Mouse (Mus musculus) 3134 (cell line): ENCODE results near the gene Sema6b.
A peak's percentile ranks its signal among the peaks of the same experiment; 100 is the strongest.

Source experiments
- DNase-seq: peaks from one replicate; pipeline ENCODE4 v3.0.0-alpha.2; 2011; ENCODE audit warnings: low spot score; ENCODE audit not compliant: insufficient read length; ENCODE audit errors: extremely low read depth

Sema6b gene

GRCm38 (mm10) chr17:56139858-56140595 lies at the start of gene Sema6b:
TSS of gene Sema6b (minus strand) at chr17:56140343.
- no peak for DNase-seq

GRCm38 (mm10) chr17:56185281-56186141 lies 45.4 kb upstream of the Sema6b start:
- DNase-seq: no peak

- peak; percentile 97 for DNase-seq
Observed at GRCm38 (mm10) chr17:56183658-56184103, 43.5 kb upstream of the Sema6b start, which contains the start of gene Mydgf. TSS of gene Mydgf (minus strand) at chr17:56183920.

- DNase-seq: no peak
Observed at GRCm38 (mm10) chr17:56182975-56183657, 43.0 kb upstream of the Sema6b start.

GRCm38 (mm10) chr17:56175416-56175815 lies 35.3 kb upstream of the Sema6b start:
- no peak for DNase-seq

GRCm38 (mm10) chr17:56173401-56174046 lies 33.4 kb upstream of the Sema6b start:
- no peak for DNase-seq

GRCm38 (mm10) chr17:56171881-56172280 lies 31.7 kb upstream of the Sema6b start:
- no peak for DNase-seq

GRCm38 (mm10) chr17:56171456-56171855 lies 31.3 kb upstream of the Sema6b start:
- no peak for DNase-seq

- no peak for DNase-seq
Observed at GRCm38 (mm10) chr17:56170636-56171035, 30.5 kb upstream of the Sema6b start.

- DNase-seq: no peak
Observed at GRCm38 (mm10) chr17:56169830-56170229, 29.7 kb upstream of the Sema6b start.

- no peak for DNase-seq
Observed at GRCm38 (mm10) chr17:56165671-56166070, 25.5 kb upstream of the Sema6b start.

GRCm38 (mm10) chr17:56164510-56164909 lies 24.4 kb upstream of the Sema6b start:
- DNase-seq: no peak

GRCm38 (mm10) chr17:56163523-56164102 lies 23.5 kb upstream of the Sema6b start:
- DNase-seq: no peak

GRCm38 (mm10) chr17:56162231-56162774 lies 22.2 kb upstream of the Sema6b start, which contains the start of gene Tnfaip8l1:
TSS of gene Tnfaip8l1 (plus strand) at chr17:56162477.
- DNase-seq: peak; percentile 98

GRCm38 (mm10) chr17:56159729-56160128 lies 19.6 kb upstream of the Sema6b start:
- DNase-seq: peak; percentile 64

GRCm38 (mm10) chr17:56153643-56154042 lies 13.5 kb upstream of the Sema6b start:
- peak; percentile 71 for DNase-seq

- DNase-seq: no peak
Observed at GRCm38 (mm10) chr17:56149897-56150296, 9.8 kb upstream of the Sema6b start.

- DNase-seq: no peak
Observed at GRCm38 (mm10) chr17:56148790-56149618, 8.9 kb upstream of the Sema6b start.

- DNase-seq: no peak
Observed at GRCm38 (mm10) chr17:56148280-56148679, 8.1 kb upstream of the Sema6b start.
